Mouse (Mus musculus): ENCODE measurements at regions not wholly inside any gene's neighbourhood (a gene's known extent, or its start where the extent isn't known, plus 50 kb on each side); places are given as distances from the start of the nearest gene placed in this dataset.

GRCm38 (mm10) chr4:125212176-125212530, 84.5 kb upstream of the Zc3h12a start:
- no peak overlapping the region for H3K4me3 ChIP-seq (ENCODE audit: low read depth, low read length)
- no peaks in the 10 kb centered on the region for H3K27me3 ChIP-seq (replicated peaks; ENCODE audit: control insufficient read depth, insufficient read depth, low read length)
- H3K9me3 ChIP-seq (ENCODE audit: control insufficient read depth, low read length), result peaks cover 6% of the 10 kb centered on the region
- 22% methylated on average over 7 of the region's 7 CpGs for WGBS
- no peak for ATAC-seq (replicated peaks; ENCODE audit: low FRiP score, low TSS enrichment, low read depth)
- H3K36me3 ChIP-seq (ENCODE audit: control insufficient read depth, insufficient read depth, low read length), result no peaks in the 10 kb centered on the region
- no peak overlapping the region for H3K9ac ChIP-seq (ENCODE audit: low read length)
- no peak overlapping the region for H3K4me2 ChIP-seq (ENCODE audit: low read length)
- no peak overlapping the region for H3K27ac ChIP-seq (ENCODE audit: low read depth)
- DNase-seq (ENCODE audit: low spot score), result no peak
- no peaks in the 10 kb centered on the region for H3K4me1 ChIP-seq (replicated peaks; ENCODE audit: control insufficient read depth, insufficient read depth, low read length)

DNA sequence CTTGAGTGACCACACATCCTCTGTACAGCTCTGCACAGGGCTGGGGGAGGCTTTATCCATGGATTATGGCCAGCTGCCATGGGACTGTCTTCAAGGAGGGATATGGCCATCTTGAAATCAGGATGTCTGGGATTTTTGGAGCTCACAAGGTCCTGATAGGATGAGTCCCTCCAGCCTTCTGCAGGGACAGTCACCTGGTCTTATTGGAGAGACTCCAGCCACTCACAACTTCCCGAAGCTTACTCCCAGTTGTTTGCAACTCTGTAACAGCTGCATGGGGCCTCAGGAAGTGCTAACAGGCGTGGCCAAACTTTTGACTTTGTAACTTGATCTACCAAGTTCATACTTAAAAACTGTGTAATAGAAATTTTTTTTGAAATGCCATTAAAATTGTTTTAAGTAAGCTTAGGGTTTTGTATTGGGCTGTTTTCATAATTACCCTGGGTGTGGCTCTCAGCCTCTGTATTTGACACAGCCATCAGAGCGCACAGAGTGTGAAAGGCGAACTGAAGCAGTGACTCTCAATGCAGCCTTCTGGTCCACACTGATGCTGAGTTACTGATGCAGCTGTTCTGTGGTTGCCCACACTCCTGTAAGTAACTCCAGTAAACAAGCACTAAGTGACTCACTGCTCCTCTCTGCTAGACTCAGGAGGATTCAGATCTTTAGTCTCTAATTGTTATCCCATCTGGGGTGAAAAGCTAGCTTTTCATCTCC, 84.0 kb upstream of the Zc3h12a start:
- H3K36me3 ChIP-seq (ENCODE audit: control insufficient read depth, insufficient read depth, low read length), result no peaks in the 10 kb centered on the region
- H3K4me1 ChIP-seq (replicated peaks; ENCODE audit: control insufficient read depth, insufficient read depth, low read length), result no peaks in the 10 kb centered on the region
- H3K27ac ChIP-seq (ENCODE audit: low read depth), result no peak overlapping the region
- no peak overlapping the region for H3K4me3 ChIP-seq (ENCODE audit: low read depth, low read length)
- peaks cover 6% of the 10 kb centered on the region for H3K9me3 ChIP-seq (ENCODE audit: control insufficient read depth, low read length)
- no peak overlapping the region for H3K4me2 ChIP-seq (ENCODE audit: low read length)
- 33% methylated on average over 4 of the region's 4 CpGs for WGBS
- no peak overlapping the region for H3K9ac ChIP-seq (ENCODE audit: low read length)
- no peaks in the 10 kb centered on the region for H3K27me3 ChIP-seq (replicated peaks; ENCODE audit: control insufficient read depth, insufficient read depth, low read length)
- ATAC-seq (replicated peaks; ENCODE audit: low FRiP score, low TSS enrichment, low read depth) (no peak), DNase-seq (ENCODE audit: low spot score) (no peak)

DNA sequence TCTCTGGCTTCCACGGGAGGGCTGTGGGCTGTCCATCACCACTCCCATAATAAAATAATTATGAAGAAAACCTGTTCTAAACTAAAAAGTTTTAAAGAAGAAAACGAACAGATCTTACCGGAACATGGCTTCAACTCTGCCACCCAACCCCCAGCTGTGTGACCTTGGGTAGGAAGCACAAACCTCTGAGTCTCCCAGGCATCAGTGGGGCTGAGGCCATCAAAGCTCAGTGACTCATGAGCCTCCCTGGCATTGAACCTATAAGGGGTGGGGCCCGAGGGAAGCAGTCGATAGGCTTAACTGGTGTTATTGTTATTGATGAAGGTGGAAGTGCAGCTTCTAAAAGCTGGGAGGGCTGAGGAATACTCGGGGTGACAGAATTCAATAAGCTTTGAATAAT, 83.1 kb upstream of the Zc3h12a start:
- ATAC-seq (replicated peaks; ENCODE audit: low FRiP score, low TSS enrichment, low read depth) (no peak), DNase-seq (ENCODE audit: low spot score) (no peak)
- no peak overlapping the region for H3K9ac ChIP-seq (ENCODE audit: low read length)
- H3K27me3 ChIP-seq (replicated peaks; ENCODE audit: control insufficient read depth, insufficient read depth, low read length), result no peaks in the 10 kb centered on the region
- H3K4me3 ChIP-seq (ENCODE audit: low read depth, low read length), result no peak overlapping the region
- no peaks in the 10 kb centered on the region for H3K36me3 ChIP-seq (ENCODE audit: control insufficient read depth, insufficient read depth, low read length)
- WGBS, result 77% methylated on average over 6 of the region's 6 CpGs
- no peak overlapping the region for H3K27ac ChIP-seq (ENCODE audit: low read depth)
- H3K4me1 ChIP-seq (replicated peaks; ENCODE audit: control insufficient read depth, insufficient read depth, low read length), result no peaks in the 10 kb centered on the region
- H3K4me2 ChIP-seq (ENCODE audit: low read length), result no peak overlapping the region
- no peaks in the 10 kb centered on the region for H3K9me3 ChIP-seq (ENCODE audit: control insufficient read depth, low read length)

GRCm38 (mm10) chr4:125208136-125208915, 80.7 kb upstream of the Zc3h12a start:
- Histone ChIP-seq H3K9ac (ENCODE audit: low read length) (no peak overlapping the region), H3K9me3 (ENCODE audit: control insufficient read depth, low read length) (no peaks in the 10 kb centered on the region), H3K4me2 (ENCODE audit: low read length) (no peak overlapping the region), H3K27ac (ENCODE audit: low read depth) (no peak overlapping the region), H3K27me3 (replicated peaks; ENCODE audit: control insufficient read depth, insufficient read depth, low read length) (no peaks in the 10 kb centered on the region), H3K4me3 (ENCODE audit: low read depth, low read length) (no peak overlapping the region), H3K4me1 (replicated peaks; ENCODE audit: control insufficient read depth, insufficient read depth, low read length) (no peaks in the 10 kb centered on the region), H3K36me3 (ENCODE audit: control insufficient read depth, insufficient read depth, low read length) (no peaks in the 10 kb centered on the region)
- 47% methylated on average over 17 of the region's 17 CpGs for WGBS
- DNase-seq (ENCODE audit: low spot score) (no peak), ATAC-seq (replicated peaks; ENCODE audit: low FRiP score, low TSS enrichment, low read depth) (no peak)

- Histone ChIP-seq H3K4me3 (ENCODE audit: low read depth, low read length) (no peak overlapping the region), H3K36me3 (ENCODE audit: control insufficient read depth, insufficient read depth, low read length) (no peaks in the 10 kb centered on the region), H3K4me1 (replicated peaks; ENCODE audit: control insufficient read depth, insufficient read depth, low read length) (no peaks in the 10 kb centered on the region), H3K4me2 (ENCODE audit: low read length) (no peak overlapping the region), H3K27me3 (replicated peaks; ENCODE audit: control insufficient read depth, insufficient read depth, low read length) (no peaks in the 10 kb centered on the region), H3K9me3 (ENCODE audit: control insufficient read depth, low read length) (no peaks in the 10 kb centered on the region), H3K9ac (ENCODE audit: low read length) (no peak overlapping the region), H3K27ac (ENCODE audit: low read depth) (no peak overlapping the region)
- DNase-seq (ENCODE audit: low spot score) (no peak), ATAC-seq (replicated peaks; ENCODE audit: low FRiP score, low TSS enrichment, low read depth) (no peak)
- WGBS, result 79% methylated on average over 8 of the region's 8 CpGs
Observed at GRCm38 (mm10) chr4:125203521-125203920, 75.9 kb upstream of the Zc3h12a start.

DNA sequence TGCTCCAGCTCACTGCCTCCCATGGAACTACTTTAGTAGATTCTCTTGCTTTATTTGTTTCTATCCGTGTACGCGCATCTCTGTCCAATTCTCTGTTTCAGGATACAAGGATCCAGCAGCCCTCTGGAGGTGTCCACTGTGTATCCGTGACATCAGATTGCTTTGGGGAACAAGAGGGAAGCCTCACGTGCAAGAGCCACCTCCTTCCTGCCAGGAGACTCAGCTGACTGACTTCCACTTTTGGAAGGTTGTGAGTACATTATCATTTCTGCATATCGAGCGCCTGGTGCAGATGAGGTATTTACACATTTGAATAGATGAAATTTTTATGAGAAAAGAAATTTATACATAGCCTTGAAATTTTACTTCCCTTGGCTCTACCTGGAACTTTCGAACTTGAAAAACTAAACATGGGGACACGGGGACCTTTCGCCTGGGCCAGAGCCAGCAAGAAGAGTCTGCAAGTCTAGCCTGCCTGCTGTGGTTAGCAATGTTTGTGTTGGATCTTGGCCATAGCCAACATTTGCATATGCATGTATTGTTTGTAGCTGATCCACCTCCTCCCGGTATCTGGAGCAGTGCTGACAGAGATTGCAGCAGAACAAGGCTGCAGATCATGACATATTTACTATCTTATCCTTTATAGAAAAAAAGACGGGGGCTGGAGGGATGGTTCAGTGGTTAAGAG, 74.1 kb upstream of the Zc3h12a start:
- Histone ChIP-seq H3K4me2 (ENCODE audit: low read length) (no peak overlapping the region), H3K27me3 (replicated peaks; ENCODE audit: control insufficient read depth, insufficient read depth, low read length) (no peaks in the 10 kb centered on the region), H3K9ac (ENCODE audit: low read length) (no peak overlapping the region), H3K9me3 (ENCODE audit: control insufficient read depth, low read length) (no peaks in the 10 kb centered on the region), H3K4me1 (replicated peaks; ENCODE audit: control insufficient read depth, insufficient read depth, low read length) (no peaks in the 10 kb centered on the region), H3K27ac (ENCODE audit: low read depth) (no peak overlapping the region), H3K4me3 (ENCODE audit: low read depth, low read length) (no peak overlapping the region), H3K36me3 (ENCODE audit: control insufficient read depth, insufficient read depth, low read length) (no peaks in the 10 kb centered on the region)
- DNase-seq (ENCODE audit: low spot score) (no peak), ATAC-seq (replicated peaks; ENCODE audit: low FRiP score, low TSS enrichment, low read depth) (no peak)
- 81% methylated on average over 12 of the region's 12 CpGs for WGBS

- ATAC-seq (replicated peaks; ENCODE audit: low FRiP score, low TSS enrichment, low read depth), result no peak
- Histone ChIP-seq H3K27ac (ENCODE audit: low read depth) (no peak overlapping the region), H3K4me2 (ENCODE audit: low read length) (no peak overlapping the region), H3K9ac (ENCODE audit: low read length) (no peak overlapping the region), H3K4me1 (replicated peaks; ENCODE audit: control insufficient read depth, insufficient read depth, low read length) (no peaks in the 10 kb centered on the region), H3K36me3 (ENCODE audit: control insufficient read depth, insufficient read depth, low read length) (no peaks in the 10 kb centered on the region), H3K4me3 (ENCODE audit: low read depth, low read length) (no peak overlapping the region), H3K9me3 (ENCODE audit: control insufficient read depth, low read length) (no peaks in the 10 kb centered on the region), H3K27me3 (replicated peaks; ENCODE audit: control insufficient read depth, insufficient read depth, low read length) (peaks cover 4% of the 10 kb centered on the region)
- no peak for DNase-seq (ENCODE audit: low spot score)
- WGBS, result 59% methylated on average over 5 of the region's 5 CpGs
Observed at GRCm38 (mm10) chr4:125200762-125201161, 73.1 kb upstream of the Zc3h12a start.

- Histone ChIP-seq H3K4me1 (replicated peaks; ENCODE audit: control insufficient read depth, insufficient read depth, low read length) (no peaks in the 10 kb centered on the region), H3K9me3 (ENCODE audit: control insufficient read depth, low read length) (no peaks in the 10 kb centered on the region), H3K27ac (ENCODE audit: low read depth) (no peak overlapping the region), H3K36me3 (ENCODE audit: control insufficient read depth, insufficient read depth, low read length) (no peaks in the 10 kb centered on the region), H3K27me3 (replicated peaks; ENCODE audit: control insufficient read depth, insufficient read depth, low read length) (peaks cover 13% of the 10 kb centered on the region), H3K9ac (ENCODE audit: low read length) (no peak overlapping the region), H3K4me3 (ENCODE audit: low read depth, low read length) (no peak overlapping the region), H3K4me2 (ENCODE audit: low read length) (no peak overlapping the region)
- DNase-seq (ENCODE audit: low spot score), result no peak
- ATAC-seq (replicated peaks; ENCODE audit: low FRiP score, low TSS enrichment, low read depth), result no peak
- WGBS, result 50% methylated on average over 5 of the region's 5 CpGs
Observed at GRCm38 (mm10) chr4:125199281-125199680, 71.6 kb upstream of the Zc3h12a start.

Data from intestine, embryonic 14.5 days (tissue).